7 mouse cellular contexts compared by ENCODE assay signal in genomic region chr14:61438171-61438945, GRCm38 (mm10). TPM values are rescaled to one million over a fixed set of nuclear protein-coding genes. Genes with fewer than 3 reads are reported as not detected.
DNase-seq lines count a peak whose midpoint lies in the region; ATAC-seq lines count a peak whose summit lies in the region.

No protein-coding gene starts in this region.

- peak overlapping the region; percentile 98; the same call in 1 of the 2 replicates for H3K27ac ChIP-seq in forebrain, embryonic 13.5 days
- H3K27ac ChIP-seq in limb, embryonic 12.5 days: no peak overlapping the region

- peak overlapping the region; percentile 90 for H3K4me3 ChIP-seq in forebrain, embryonic 13.5 days
- peak overlapping the region; percentile 95 for H3K4me3 ChIP-seq in limb, embryonic 12.5 days (replicated peaks)

- DNase-seq in 416B (ENCODE audit: low read depth): peak; percentile 77
- DNase-seq in CD4-positive helper T cell, adult 2 months (ENCODE audit: low read depth, low spot score): peak; percentile 29
- peak; percentile 19 for DNase-seq in splenic B cell, adult 2 months (ENCODE audit: low read depth, low spot score)
- no peak for DNase-seq in layer of hippocampus, adult 8-10 months (ENCODE audit: low spot score in 2 of 2)

- H3K36me3 ChIP-seq in forebrain, embryonic 13.5 days (ENCODE audit: poor library complexity, severe bottlenecking): no peaks in the 10 kb centered on the region
- no peaks in the 10 kb centered on the region for H3K36me3 ChIP-seq in limb, embryonic 12.5 days
- H3K36me3 ChIP-seq in splenic B cell, adult 2 months (ENCODE audit: control insufficient read depth, insufficient read depth, low read length, poor library complexity, severe bottlenecking): no peaks in the 10 kb centered on the region

- no peaks in the 10 kb centered on the region for H3K9me3 ChIP-seq in forebrain, embryonic 13.5 days (replicated peaks)
- H3K9me3 ChIP-seq in limb, embryonic 12.5 days: no peaks in the 10 kb centered on the region

- no peaks in the 10 kb centered on the region for H3K27me3 ChIP-seq in forebrain, embryonic 13.5 days
- H3K27me3 ChIP-seq in limb, embryonic 12.5 days: no peaks in the 10 kb centered on the region
- H3K27me3 ChIP-seq in splenic B cell, adult 2 months (ENCODE audit: control insufficient read depth, insufficient read depth, low read length, poor library complexity, severe bottlenecking): no peaks in the 10 kb centered on the region

- peaks cover 27% of the 10 kb centered on the region for H3K4me1 ChIP-seq in forebrain, embryonic 13.5 days
- H3K4me1 ChIP-seq in limb, embryonic 12.5 days (replicated peaks): peaks cover 15% of the 10 kb centered on the region

- peak overlapping the region; percentile 71 for H3K4me2 ChIP-seq in forebrain, embryonic 13.5 days
- H3K4me2 ChIP-seq in limb, embryonic 12.5 days: peak overlapping the region; percentile 64

- ATAC-seq in forebrain, embryonic 13.5 days: no peak
- ATAC-seq in limb, embryonic 12.5 days (ENCODE audit: insufficient number of reproducible peaks, insufficient read depth, low FRiP score, low TSS enrichment, low read depth): no peak
- no peak for ATAC-seq in monocyte, adult 5-6 weeks (replicated peaks; ENCODE audit: insufficient number of reproducible peaks, low FRiP score, low TSS enrichment, poor library complexity, severe bottlenecking)

- 20% methylated on average over 3 of the region's 3 CpGs for WGBS in forebrain, embryonic 13.5 days
- 18% methylated on average over 3 of the region's 3 CpGs for WGBS in limb, embryonic 12.5 days

- H3K9ac ChIP-seq in forebrain, embryonic 13.5 days: peak overlapping the region; percentile 93
- peak overlapping the region; percentile 91; the same call in 1 of the 2 replicates for H3K9ac ChIP-seq in limb, embryonic 12.5 days (replicated peaks)

RNA-seq across cellular contexts. Expression of gene Kpna3, which starts 1.3 kb away (rescaled TPM):
- 79.6 and 84.2 TPM in 2 replicates for polyA plus RNA-seq in forebrain, embryonic 13.5 days (2015; fragmentation: Nextera tagmentation; extraction: Ambion mirVana)
- 64.8 and 68.9 TPM in 2 replicates for polyA plus RNA-seq in limb, embryonic 12.5 days (2016; fragmentation: Nextera tagmentation; extraction: Ambion mirVana)
- total RNA-seq in monocyte, adult 5-6 weeks (2017): 19.9 to 36.0 TPM (median 25.4 TPM) in 3 replicates
- total RNA-seq in layer of hippocampus, adult 8-10 months (2022): 10 to 100 TPM; 67.0 to 79.4 (median 71.3) TPM

Comparison
In these comparisons a context has a peak if more than half of its experiments do, and no peak if none do; other contexts are left out.
1. DNase-seq: peak in 416B (single experiment), CD4-positive helper T cell, adult 2 months (single experiment) and splenic B cell, adult 2 months (single experiment); none in layer of hippocampus, adult 8-10 months (0 of 2).